Mouse (Mus musculus) embryonic facial prominence, embryonic 12.5 days (tissue): Measurements from ENCODE around the gene Tctex1d2. TPM values are rescaled to one million over a fixed set of nuclear protein-coding genes. Genes with fewer than 3 reads are reported as not detected.

Experiments used
- ATAC-seq: fragments of 200-750 bp; cut with Nextera tagmentation; 2 replicates; pipeline ENCODE4 v1.8.0; 2017; ENCODE audit not compliant: insufficient number of reproducible peaks, insufficient read depth, low FRiP score, low TSS enrichment
- H3K27ac ChIP-seq: fragments of 300-500 bp; sonication (generic); 2 replicates; pipeline ENCODE4 v1.5.1; 2016; ENCODE audit warnings: mild to moderate bottlenecking
- H3K27me3 ChIP-seq: fragments of 300-500 bp; sonication (generic); 2 replicates; pipeline ENCODE4 v1.6.1; 2016; ENCODE audit warnings: mild to moderate bottlenecking, moderate library complexity
- H3K36me3 ChIP-seq: fragments of 300-500 bp; sonication (generic); 2 replicates; pipeline ENCODE4 v1.6.1; 2016; ENCODE audit warnings: mild to moderate bottlenecking
- H3K4me1 ChIP-seq: fragments of 300-500 bp; sonication (generic); 2 replicates; pipeline ENCODE4 v1.6.1; 2016
- H3K4me2 ChIP-seq: fragments of 300-500 bp; sonication (generic); replicated peaks from 2 replicates; pipeline ENCODE4 v1.6.1; 2016; ENCODE audit warnings: mild to moderate bottlenecking, moderate library complexity
- H3K4me3 ChIP-seq: fragments of 300-500 bp; sonication (generic); 2 replicates; pipeline ENCODE4 v1.5.1; 2016; ENCODE audit warnings: mild to moderate bottlenecking
- H3K9ac ChIP-seq: fragments of 300-500 bp; sonication (generic); 2 replicates; pipeline ENCODE4 v1.6.1; 2016; ENCODE audit warnings: mild to moderate bottlenecking, moderate library complexity
- H3K9me3 ChIP-seq: fragments of 300-500 bp; sonication (generic); 2 replicates; pipeline ENCODE4 v1.6.1; 2016; ENCODE audit warnings: mild to moderate bottlenecking, moderate library complexity
- WGBS: fragments of 180-500 bp; shearing (Covaris S2); methylation state at CpG from one replicate; pipeline ENCODE4 v1.1.7; 2016; 5-methylcytosine and 5-hydroxymethylcytosine counted together
- polyA plus RNA-seq: library from polyadenylated mRNA; unstranded; fragments of >200 nt; fragmentation: Nextera tagmentation; extraction: Ambion mirVana; gene quantifications from 2 replicates; pipeline ENCODE4 v1.2.1, GENCODE M21; 2016

Tctex1d2 gene
- polyA plus RNA-seq, 1 experiment from 2014 or later: 25.6 TPM

DNA sequence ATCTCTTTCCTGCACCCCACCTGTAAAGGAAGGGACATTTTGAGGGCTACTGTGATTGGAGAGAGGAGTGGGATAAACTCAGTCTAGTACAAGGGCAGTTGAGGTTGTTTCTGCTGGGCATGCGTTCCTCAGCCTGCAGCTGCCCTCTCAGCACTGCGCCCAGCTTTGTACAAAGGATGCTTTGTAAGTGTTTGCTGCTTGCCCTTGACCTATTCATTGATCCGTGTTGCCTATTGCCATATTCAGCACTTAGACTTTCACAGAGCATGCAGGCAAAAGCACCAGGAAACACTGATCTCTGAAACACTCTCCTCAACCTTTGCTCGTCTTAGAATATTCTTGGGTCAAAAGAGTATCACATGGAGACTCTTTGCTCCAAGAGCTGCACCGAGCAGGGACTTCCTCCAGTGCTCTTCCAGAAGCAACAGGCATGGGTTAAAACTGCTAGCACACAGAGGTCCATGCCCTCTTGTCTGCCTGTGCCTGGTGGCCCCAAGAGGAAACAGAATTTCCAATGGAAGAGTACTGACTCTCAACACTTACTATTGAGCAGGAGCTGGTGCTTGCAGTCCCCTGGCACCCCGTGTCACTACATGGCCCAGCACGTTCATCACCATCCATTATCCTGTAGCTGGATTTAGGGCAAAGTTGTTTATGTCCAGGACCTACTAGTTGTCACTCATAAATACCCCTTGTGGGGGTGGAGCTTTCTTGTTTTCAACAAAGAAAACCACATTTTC is 52.9 kb downstream of the Tctex1d2 start:
- Histone ChIP-seq H3K36me3 (peaks cover 13% of the 10 kb centered on the region), H3K27ac (no peak overlapping the region), H3K9ac (no peak overlapping the region), H3K9me3 (no peaks in the 10 kb centered on the region), H3K4me1 (no peaks in the 10 kb centered on the region), H3K4me3 (no peak overlapping the region), H3K27me3 (no peaks in the 10 kb centered on the region), H3K4me2 (no peak overlapping the region)
- WGBS: 71% methylated on average over 7 of the region's 7 CpGs
- ATAC-seq: no peak

DNA sequence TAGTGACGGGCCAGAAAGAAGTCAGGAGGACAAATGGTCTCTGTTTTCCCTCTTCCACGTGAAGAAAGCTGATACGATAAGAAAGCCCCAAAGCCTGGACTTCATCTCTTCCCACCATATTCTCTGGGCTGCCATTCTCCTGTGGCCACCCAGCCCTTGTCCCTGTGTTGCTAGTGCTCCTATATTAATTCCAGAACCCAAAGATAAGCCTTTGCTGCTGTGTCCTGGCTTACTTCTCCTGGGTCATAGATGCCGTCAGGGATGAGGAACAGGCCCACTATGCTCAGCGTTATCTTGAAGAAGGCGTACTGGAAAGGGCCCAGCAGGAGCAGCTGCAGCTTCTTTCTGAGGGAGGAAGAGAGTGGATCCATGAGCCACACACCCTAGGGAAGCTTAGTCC is 57.8 kb downstream of the Tctex1d2 start:
- whole genome bisulfite sequencing: 78% methylated on average over 6 of the region's 6 CpGs
- no peaks in the 10 kb centered on the region for H3K4me1 ChIP-seq

More for the DNA sequence above, 57.8 kb downstream of the Tctex1d2 start:
- Histone ChIP-seq H3K36me3 (no peaks in the 10 kb centered on the region; the same call in 1 of the 2 replicates), H3K9ac (no peak overlapping the region), H3K27ac (no peak overlapping the region), H3K4me2 (no peak overlapping the region), H3K27me3 (no peaks in the 10 kb centered on the region), H3K9me3 (no peaks in the 10 kb centered on the region), H3K4me3 (no peak overlapping the region)
- no peak for ATAC-seq

Other genes with a start within 250 kb of the Tctex1d2 start
- 0.22 and 0.31 TPM in 2 replicates for gene Bex6, start 239.9 kb upstream of the Tctex1d2 start, polyA plus RNA-seq
- gene Fbxo45, start 172.5 kb upstream of the Tctex1d2 start, polyA plus RNA-seq: 22.3 and 24.8 TPM in 2 replicates
- 16.6 and 18.0 TPM in 2 replicates for gene Wdr53, start 172.5 kb upstream of the Tctex1d2 start, polyA plus RNA-seq
- gene Smco1, start 148.2 kb upstream of the Tctex1d2 start, polyA plus RNA-seq: 0.15 TPM in 1 of 2 replicates, not detected in the other
- gene Rnf168, start 142.2 kb upstream of the Tctex1d2 start, polyA plus RNA-seq: 33.8 and 41.8 TPM in 2 replicates
- gene Ubxn7, start 87.4 kb upstream of the Tctex1d2 start, polyA plus RNA-seq: 31.9 and 33.2 TPM in 2 replicates
- gene Tm4sf19, start 19.2 kb upstream of the Tctex1d2 start, polyA plus RNA-seq: not detected in 2 replicates
- gene Pcyt1a, start 11.2 kb downstream of the Tctex1d2 start, polyA plus RNA-seq: 34.2 and 35.4 TPM in 2 replicates
- 0.09 and 0.33 TPM in 2 replicates for gene Slc51a, start 68.2 kb downstream of the Tctex1d2 start, polyA plus RNA-seq
- gene Zdhhc19, start 76.6 kb downstream of the Tctex1d2 start, polyA plus RNA-seq: not detected in 2 replicates
- gene Tfrc, start 189.2 kb downstream of the Tctex1d2 start, polyA plus RNA-seq: 32.7 and 36.6 TPM in 2 replicates
- gene Tnk2, start 224.2 kb downstream of the Tctex1d2 start, polyA plus RNA-seq: 13.4 and 13.8 TPM in 2 replicates